Mouse (Mus musculus): Measurements from ENCODE around the gene Inhbb.

DNA sequence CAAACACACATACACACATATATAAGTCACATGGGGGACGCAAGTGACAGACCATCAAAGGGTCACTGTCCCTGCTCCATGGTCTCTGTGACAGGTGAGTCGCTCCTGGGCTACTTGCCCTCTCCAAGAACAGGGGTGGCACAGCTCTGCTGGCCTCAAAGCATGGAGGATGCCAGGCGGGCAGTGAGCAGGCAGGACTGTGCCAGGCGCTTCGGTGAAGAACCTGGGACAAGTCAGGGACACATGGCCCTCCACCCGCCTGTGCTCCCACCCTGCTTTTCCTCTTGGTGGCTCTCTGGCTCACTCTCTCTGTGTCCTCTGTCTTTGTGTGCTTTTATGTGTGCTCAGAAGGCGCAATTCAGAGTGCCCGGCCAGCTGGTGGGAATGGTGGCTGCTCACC, 5.4 kb downstream of the Inhbb start:
- TF ChIP-seq CTCF (IDR thresholded peaks at IDR 0.05; ENCODE audit: low read depth), result no peak
- no peak for TF ChIP-seq EP300 (IDR thresholded peaks at IDR 0.05; ENCODE audit: low read depth)

Measured in heart, postnatal 0 days (tissue).